Mouse (Mus musculus): ENCODE results near the gene Poglut1.

GRCm38 (mm10) chr16:38510846-38511245 lies 39.2 kb downstream of the Poglut1 start:
- TF ChIP-seq POLR2A (IDR thresholded peaks at IDR 0.05; ENCODE audit: insufficient read depth, low read depth, low read length) (no peak), CTCF (IDR thresholded peaks at IDR 0.05; ENCODE audit: insufficient read depth, low read depth, low read length) (no peak)
